In the genomic region with DNA sequence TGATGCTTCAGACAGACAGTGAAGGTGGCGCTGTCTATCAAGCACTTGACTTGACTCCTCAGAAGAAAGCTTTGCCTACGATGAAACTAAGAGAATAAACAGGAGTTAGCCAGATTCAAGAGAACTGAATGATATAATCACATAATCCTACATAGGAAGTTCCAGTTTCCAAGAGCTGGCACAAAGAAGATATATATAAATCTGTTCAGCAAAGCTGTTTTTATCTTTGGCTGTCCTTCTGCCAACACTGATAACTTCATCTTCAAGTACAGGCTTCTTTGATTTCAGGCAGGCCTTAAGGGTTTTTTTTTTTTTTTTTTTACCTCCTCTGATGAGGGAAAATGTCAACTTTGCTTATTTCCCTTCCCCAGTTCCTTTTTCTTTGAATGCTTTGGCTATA, we compare ENCODE assay signal across 31 mouse cellular contexts. TPM values are rescaled to one million over a fixed set of nuclear protein-coding genes. Genes with fewer than 3 reads are reported as not detected.
DNase-seq lines count a peak whose midpoint lies in the region; ATAC-seq lines count a peak whose summit lies in the region.
"Had no signal": no experiment of that assay in that cellular context is flagged by ENCODE, and none has a peak within 500 bp of the region (broad histone marks: within the 10 kb centered on the region; RNA-seq: fewer than 3 reads in every experiment).

No protein-coding gene starts in this region.

- DNase-seq in left cerebral cortex, adult 11 months (ENCODE audit: low spot score) = peak; percentile 8
- no peak for DNase-seq in left cerebral cortex, postnatal 4 days
- peak; percentile 12 for DNase-seq in right cerebral cortex, adult 18-20 months
- DNase-seq in right cerebral cortex, postnatal 14 days = no peak
- DNase-seq in Muller cell, postnatal 12 days (ENCODE audit: inconsistent ontology term) = no peak
- DNase-seq: adrenal gland, postnatal 36 days; cerebellum, adult 18-20 months; cerebellum, postnatal 14 days; gastrocnemius, postnatal 36 days; heart, adult 2 months; heart, postnatal 14 days; kidney, adult 11 months; kidney, postnatal 4 days; liver; lung, postnatal 4 days; thymus, postnatal 14 days had no signal

- H3K4me3 ChIP-seq in forebrain, embryonic 15.5 days = no peak overlapping the region
- no peak overlapping the region for H3K4me3 ChIP-seq in forebrain, embryonic 12.5 days (replicated peaks)
- H3K4me3 ChIP-seq: heart, adult 2 months; heart, embryonic 13.5 days; hindbrain, embryonic 12.5 days; kidney, embryonic 15.5 days; limb, embryonic 10.5 days; liver, embryonic 15.5 days; lung, embryonic 15.5 days had no signal

- no peaks in the 10 kb centered on the region for H3K27me3 ChIP-seq in forebrain, embryonic 15.5 days
- H3K27me3 ChIP-seq in forebrain, embryonic 12.5 days = no peaks in the 10 kb centered on the region
- H3K27me3 ChIP-seq: heart, embryonic 13.5 days; hindbrain, embryonic 12.5 days; kidney, embryonic 15.5 days; liver, embryonic 15.5 days; lung, embryonic 15.5 days had no signal

- 59% methylated on average over 2 of the region's 2 CpGs for WGBS in forebrain, embryonic 15.5 days
- WGBS in forebrain, embryonic 12.5 days = 67% methylated on average over 2 of the region's 2 CpGs

- H3K9me3 ChIP-seq in forebrain, embryonic 15.5 days = no peaks in the 10 kb centered on the region
- no peaks in the 10 kb centered on the region for H3K9me3 ChIP-seq in forebrain, embryonic 12.5 days
- H3K9me3 ChIP-seq: heart, embryonic 13.5 days; hindbrain, embryonic 12.5 days; kidney, embryonic 15.5 days; limb, embryonic 10.5 days; liver, embryonic 15.5 days; lung, embryonic 15.5 days had no signal

- intact Hi-C loops in left cerebral cortex, postnatal 4 days (cut with DNase I) = no loop called here

- ATAC-seq in forebrain, embryonic 15.5 days (replicated peaks) = peak; percentile 37
- ATAC-seq in forebrain, embryonic 12.5 days (ENCODE audit: low FRiP score) = no peak
- ATAC-seq: CD4-positive, CD25-positive, alpha-beta regulatory T cell, adult 4 months; Patski had no signal

- H3K4me2 ChIP-seq in forebrain, embryonic 15.5 days (replicated peaks) = no peak overlapping the region
- no peak overlapping the region for H3K4me2 ChIP-seq in forebrain, embryonic 12.5 days
- H3K4me2 ChIP-seq: heart, embryonic 13.5 days; hindbrain, embryonic 12.5 days; kidney, embryonic 15.5 days; liver, embryonic 15.5 days; lung, embryonic 15.5 days had no signal

- no peak overlapping the region for H3K9ac ChIP-seq in forebrain, embryonic 15.5 days (replicated peaks)
- no peak overlapping the region for H3K9ac ChIP-seq in forebrain, embryonic 12.5 days
- H3K9ac ChIP-seq: heart, embryonic 13.5 days; hindbrain, embryonic 12.5 days; kidney, embryonic 15.5 days; liver, embryonic 15.5 days; lung, embryonic 15.5 days had no signal

- H3K4me1 ChIP-seq in forebrain, embryonic 15.5 days = peaks cover 7% of the 10 kb centered on the region
- peaks cover 19% of the 10 kb centered on the region for H3K4me1 ChIP-seq in forebrain, embryonic 12.5 days
- H3K4me1 ChIP-seq: kidney, embryonic 15.5 days; limb, embryonic 10.5 days; liver, embryonic 15.5 days; lung, embryonic 15.5 days had no signal

- H3K27ac ChIP-seq in forebrain, embryonic 15.5 days (replicated peaks) = peak overlapping the region; percentile 64
- H3K27ac ChIP-seq in forebrain, embryonic 12.5 days = no peak overlapping the region
- H3K27ac ChIP-seq: heart, adult 2 months; heart, embryonic 13.5 days; hindbrain, embryonic 12.5 days; kidney, embryonic 15.5 days; limb, embryonic 10.5 days; liver, embryonic 15.5 days; lung, embryonic 15.5 days had no signal

- no peaks in the 10 kb centered on the region for H3K36me3 ChIP-seq in forebrain, embryonic 15.5 days
- no peaks in the 10 kb centered on the region for H3K36me3 ChIP-seq in forebrain, embryonic 12.5 days (replicated peaks)
- H3K36me3 ChIP-seq: heart, embryonic 13.5 days; hindbrain, embryonic 12.5 days; kidney, embryonic 15.5 days; limb, embryonic 10.5 days; liver, embryonic 15.5 days; lung, embryonic 15.5 days had no signal

RNA-seq across cellular contexts. Expression of a gene that starts 44.7 kb away (rescaled TPM):
- 1.2 and 2.1 TPM in 2 replicates for polyA plus RNA-seq in forebrain, embryonic 15.5 days (2015; fragmentation: Nextera tagmentation; extraction: Ambion mirVana)
- polyA plus RNA-seq in forebrain, embryonic 12.5 days (2016; fragmentation: Nextera tagmentation; extraction: Ambion mirVana) = 0.62 and 0.96 TPM in 2 replicates
- under 1 TPM; 0.50 to 0.54 TPM for total RNA-seq in left cerebral cortex, postnatal 4 days (2021)
- polyA plus RNA-seq: CD4-positive, CD25-positive, alpha-beta regulatory T cell, adult 4 months; limb, embryonic 10.5 days; liver, embryonic 15.5 days; Patski; spleen, adult 2 months had no signal

RNA-seq across cellular contexts. Expression of a gene that starts 57.7 kb away (rescaled TPM):
- 313 and 328 TPM in 2 replicates for polyA plus RNA-seq in forebrain, embryonic 15.5 days (2015; fragmentation: Nextera tagmentation; extraction: Ambion mirVana)
- 299 and 302 TPM in 2 replicates for polyA plus RNA-seq in forebrain, embryonic 12.5 days (2016; fragmentation: Nextera tagmentation; extraction: Ambion mirVana)
- total RNA-seq in left cerebral cortex, postnatal 4 days (2021) = 100 to 1,000 TPM; 182 to 193 TPM

RNA-seq across cellular contexts. Expression of a gene that starts 57.8 kb away (rescaled TPM):
- not detected in 2 replicates for polyA plus RNA-seq in forebrain, embryonic 15.5 days (2015; fragmentation: Nextera tagmentation; extraction: Ambion mirVana)
- not detected in 2 replicates for polyA plus RNA-seq in forebrain, embryonic 12.5 days (2016; fragmentation: Nextera tagmentation; extraction: Ambion mirVana)
- not detected for total RNA-seq in left cerebral cortex, postnatal 4 days (2021)
- total RNA-seq: adrenal gland, postnatal 36 days; ES-E14; layer of hippocampus, postnatal 14 days; megakaryocyte-erythroid progenitor cell, adult 5-6 weeks had no signal
- polyA plus RNA-seq: CD4-positive, CD25-positive, alpha-beta regulatory T cell, adult 4 months; hindbrain, embryonic 12.5 days; limb, embryonic 10.5 days; lung, embryonic 15.5 days; neural tube, embryonic 11.5 days; Patski; spleen, adult 2 months had no signal

Comparison
In these comparisons a context has a peak if more than half of its experiments do, and no peak if none do; other contexts are left out.
1. DNase-seq: peak in left cerebral cortex, adult 11 months (single experiment) and right cerebral cortex, adult 18-20 months (single experiment); none in left cerebral cortex, postnatal 4 days (single experiment), right cerebral cortex, postnatal 14 days (single experiment) and Muller cell, postnatal 12 days (single experiment).